In the genomic region with DNA sequence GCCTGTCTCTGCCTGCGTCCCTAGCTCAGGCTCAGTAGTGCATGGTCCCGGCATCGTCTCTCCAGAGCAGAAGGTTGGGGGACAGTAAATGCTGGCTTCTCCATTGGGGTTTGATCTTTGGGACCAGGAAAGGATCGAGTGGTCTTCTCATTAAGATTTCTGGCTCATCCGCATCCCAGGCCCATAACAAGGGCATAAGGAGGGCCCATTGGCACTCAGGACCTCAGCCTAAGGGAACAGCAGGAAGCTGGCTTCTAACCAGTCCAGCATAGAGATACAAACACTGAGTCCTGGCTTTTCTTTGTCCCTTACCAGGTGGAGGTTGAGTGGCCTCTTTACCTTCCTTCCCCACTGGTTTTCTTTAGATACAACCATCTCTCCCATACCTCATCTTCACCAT, we compare ENCODE assay signal across 18 mouse cellular contexts. TPM values are rescaled to one million over a fixed set of nuclear protein-coding genes. Genes with fewer than 3 reads are reported as not detected.
DNase-seq lines count a peak whose midpoint lies in the region; ATAC-seq and TF ChIP-seq lines count a peak whose summit lies in the region.
"Had no signal": no experiment of that assay in that cellular context is flagged by ENCODE, and none has a peak within 500 bp of the region (broad histone marks: within the 10 kb centered on the region; RNA-seq: fewer than 3 reads in every experiment).

No protein-coding gene starts in this region.

- H3K79me2 ChIP-seq in myocyte (ENCODE audit: control insufficient read depth, insufficient read depth) = peaks cover 5% of the 10 kb centered on the region

- H3K4me2 ChIP-seq in midbrain, embryonic 13.5 days (replicated peaks) = no peak overlapping the region
- no peak overlapping the region for H3K4me2 ChIP-seq in midbrain, embryonic 11.5 days
- H3K4me2 ChIP-seq in myocyte (ENCODE audit: low read depth) = no peak overlapping the region
- H3K4me2 ChIP-seq: embryonic facial prominence, embryonic 15.5 days; heart, embryonic 15.5 days; hindbrain, embryonic 15.5 days; liver, embryonic 11.5 days; lung, embryonic 14.5 days had no signal

- no peak overlapping the region for H3ac ChIP-seq in myocyte (ENCODE audit: control insufficient read depth, insufficient read length)

- H3K27me3 ChIP-seq in midbrain, embryonic 13.5 days = no peaks in the 10 kb centered on the region
- no peaks in the 10 kb centered on the region for H3K27me3 ChIP-seq in midbrain, embryonic 11.5 days (ENCODE audit: control insufficient read depth, insufficient read depth, low read length)
- no peaks in the 10 kb centered on the region for H3K27me3 ChIP-seq in myocyte (ENCODE audit: control insufficient read depth, insufficient read depth, insufficient read length)
- H3K27me3 ChIP-seq: embryonic facial prominence, embryonic 15.5 days; heart, embryonic 15.5 days; hindbrain, embryonic 15.5 days had no signal

- no peak for ATAC-seq in midbrain, embryonic 13.5 days
- no peak for ATAC-seq in midbrain, embryonic 11.5 days (ENCODE audit: low FRiP score)

- no peak overlapping the region for H3K4me3 ChIP-seq in midbrain, embryonic 13.5 days (replicated peaks)
- no peak overlapping the region for H3K4me3 ChIP-seq in midbrain, embryonic 11.5 days (ENCODE audit: low read depth, low read length)
- no peak overlapping the region for H3K4me3 ChIP-seq in myocyte
- H3K4me3 ChIP-seq: embryonic facial prominence, embryonic 15.5 days; heart, embryonic 15.5 days; hindbrain, embryonic 15.5 days had no signal

- peak overlapping the region; percentile 56 for H3K27ac ChIP-seq in midbrain, embryonic 13.5 days
- no peak overlapping the region for H3K27ac ChIP-seq in midbrain, embryonic 11.5 days (ENCODE audit: low read depth, low read length)
- H3K27ac ChIP-seq: embryonic facial prominence, embryonic 15.5 days; heart, embryonic 15.5 days; hindbrain, embryonic 15.5 days had no signal

- TF ChIP-seq POLR2A in myocyte (IDR thresholded peaks at IDR 0.05; ENCODE audit: insufficient read length, low read depth) = peak; percentile 20

- DNase-seq in heart, adult 11 months = peak; percentile 86
- no peak for DNase-seq in heart, postnatal 14 days
- no peak for DNase-seq in midbrain, embryonic 11.5 days (ENCODE audit: low spot score, missing footprints)
- DNase-seq in cerebellum, adult 9-11 months = peak; percentile 78
- no peak for DNase-seq in urinary bladder, postnatal 10 days (ENCODE audit: low spot score)
- DNase-seq: gastrocnemius, postnatal 36 days; kidney, adult 18-20 months; kidney, postnatal 36 days; left cerebral cortex, postnatal 4 days; lung, embryonic 14.5 days; right cerebral cortex, postnatal 14 days; thymus, postnatal 25 days had no signal

- peaks cover 47% of the 10 kb centered on the region for H3K4me1 ChIP-seq in midbrain, embryonic 13.5 days (replicated peaks)
- H3K4me1 ChIP-seq in midbrain, embryonic 11.5 days (ENCODE audit: control insufficient read depth, insufficient read depth, low read length) = peaks cover 30% of the 10 kb centered on the region

- peaks cover 69% of the 10 kb centered on the region for H3K36me3 ChIP-seq in midbrain, embryonic 13.5 days
- peaks cover 40% of the 10 kb centered on the region for H3K36me3 ChIP-seq in midbrain, embryonic 11.5 days (ENCODE audit: control insufficient read depth, insufficient read depth, low read length)
- peaks cover 49% of the 10 kb centered on the region for H3K36me3 ChIP-seq in myocyte (ENCODE audit: control insufficient read depth, insufficient read depth)

- intact Hi-C loops in heart, postnatal 14 days (cut with DNase I) = no loop called here

- H3K9ac ChIP-seq in midbrain, embryonic 13.5 days (replicated peaks) = no peak overlapping the region; the same call in 1 of the 2 replicates
- no peak overlapping the region for H3K9ac ChIP-seq in midbrain, embryonic 11.5 days (ENCODE audit: low read length)
- H3K9ac ChIP-seq: embryonic facial prominence, embryonic 15.5 days; heart, embryonic 15.5 days; hindbrain, embryonic 15.5 days; lung, embryonic 14.5 days had no signal

- 81% methylated on average over 5 of the region's 5 CpGs for WGBS in midbrain, embryonic 13.5 days
- WGBS in midbrain, embryonic 11.5 days = 86% methylated on average over 5 of the region's 5 CpGs

- no peaks in the 10 kb centered on the region for H3K9me3 ChIP-seq in midbrain, embryonic 13.5 days
- no peaks in the 10 kb centered on the region for H3K9me3 ChIP-seq in midbrain, embryonic 11.5 days (ENCODE audit: control insufficient read depth, low read length)
- H3K9me3 ChIP-seq: embryonic facial prominence, embryonic 15.5 days; heart, embryonic 15.5 days; hindbrain, embryonic 15.5 days had no signal

TF ChIP-seq in myocyte, 11 proteins besides CTCF, POLR2A, EP300 and RAD21:
- TF ChIP-seq TCF3 (IDR thresholded peaks at IDR 0.05; ENCODE audit: insufficient read length, low read depth) (no peak), CEBPB (IDR thresholded peaks at IDR 0.05; ENCODE audit: insufficient read depth, poor library complexity, severe bottlenecking) (no peak), MYOD1 (IDR thresholded peaks at IDR 0.05; ENCODE audit: control insufficient read depth in 1 of 3, insufficient read length in 2 of 3, low read depth in 2 of 3) (no peak), E2F4 (IDR thresholded peaks at IDR 0.05; ENCODE audit: insufficient read depth) (no peak), MYOG (IDR thresholded peaks at IDR 0.05; ENCODE audit: control insufficient read depth in 1 of 3, insufficient read depth in 1 of 3, insufficient read length in 2 of 3, low read depth in 2 of 3) (no peak), REST (IDR thresholded peaks at IDR 0.05; ENCODE audit: insufficient read depth, insufficient read length) (no peak), POLR2AphosphoS2 (IDR thresholded peaks at IDR 0.05; ENCODE audit: insufficient read length, low read depth) (no peak), MAX (IDR thresholded peaks at IDR 0.05; ENCODE audit: low read depth) (no peak), TCF12 (IDR thresholded peaks at IDR 0.05; ENCODE audit: insufficient read depth, poor library complexity, severe bottlenecking) (no peak), SRF (IDR thresholded peaks at IDR 0.05; ENCODE audit: control insufficient read depth, insufficient read length, low read depth) (no peak), USF1 (IDR thresholded peaks at IDR 0.05; ENCODE audit: low read depth) (no peak)
TF ChIP-seq in myocyte: peak in this region for 0.

RNA-seq across cellular contexts. Expression of gene Pea15a, which starts 8.8 kb away (rescaled TPM):
- total RNA-seq in heart, postnatal 14 days (2021) = 10 to 100 TPM; 71.1 to 77.7 TPM
- polyA plus RNA-seq in midbrain, embryonic 13.5 days (2015; fragmentation: Nextera tagmentation; extraction: Ambion mirVana) = 398 and 406 TPM in 2 replicates
- 332 and 337 TPM in 2 replicates for polyA plus RNA-seq in midbrain, embryonic 11.5 days (2014; fragmentation: Nextera tagmentation; extraction: Ambion mirVana)
- polyA plus RNA-seq in myocyte (2012; fragmentation: generic; extraction: Trizol) = 120 TPM

RNA-seq across cellular contexts. Expression of gene Casq1, which starts 21.8 kb away (rescaled TPM):
- 10 to 100 TPM; 10.1 to 12.9 TPM for total RNA-seq in heart, postnatal 14 days (2021)
- polyA plus RNA-seq in midbrain, embryonic 13.5 days (2015; fragmentation: Nextera tagmentation; extraction: Ambion mirVana) = 1.3 and 1.8 TPM in 2 replicates
- polyA plus RNA-seq in midbrain, embryonic 11.5 days (2014; fragmentation: Nextera tagmentation; extraction: Ambion mirVana) = 1.4 and 2.1 TPM in 2 replicates
- polyA plus RNA-seq in myocyte (2012; fragmentation: generic; extraction: Trizol) = 73.1 TPM

RNA-seq across cellular contexts. Expression of gene Dcaf8, which starts 50.0 kb away (rescaled TPM):
- 100 to 1,000 TPM; 117 to 122 TPM for total RNA-seq in heart, postnatal 14 days (2021)
- 106 and 109 TPM in 2 replicates for polyA plus RNA-seq in midbrain, embryonic 13.5 days (2015; fragmentation: Nextera tagmentation; extraction: Ambion mirVana)
- 93.9 and 100.0 TPM in 2 replicates for polyA plus RNA-seq in midbrain, embryonic 11.5 days (2014; fragmentation: Nextera tagmentation; extraction: Ambion mirVana)
- 80.0 TPM for polyA plus RNA-seq in myocyte (2012; fragmentation: generic; extraction: Trizol)

Comparison
In these comparisons a context has a peak if more than half of its experiments do, and no peak if none do; other contexts are left out.
1. DNase-seq: peak in heart, adult 11 months (single experiment) and cerebellum, adult 9-11 months (single experiment); none in heart, postnatal 14 days (0 of 2), midbrain, embryonic 11.5 days (single experiment) and urinary bladder, postnatal 10 days (single experiment).
2. RNA of gene Casq1, which starts 21.8 kb away (polyA plus RNA-seq): 73.1 TPM in myocyte (single experiment); 1.3 to 1.8 TPM in midbrain, embryonic 13.5 days and 1.4 to 2.1 TPM in midbrain, embryonic 11.5 days; every median in the first group is over 10 times any median in the second.